Mouse (Mus musculus): Measurements from ENCODE around the gene Usp35. TPM values are rescaled to one million over a fixed set of nuclear protein-coding genes. Genes with fewer than 3 reads are reported as not detected.

The Usp35 gene
- polyA plus RNA-seq, 1 experiment, result 3.6 TPM

- Histone ChIP-seq H3K4me1 (ENCODE audit: control insufficient read depth, insufficient read depth, low read length) (no peaks in the 10 kb centered on the region; the same call in 1 of the 2 replicates), H3K27ac (ENCODE audit: control insufficient read depth, insufficient read depth, low read depth, low read length) (no peak overlapping the region), H3K4me3 (ENCODE audit: control insufficient read depth, low read depth, low read length) (no peak overlapping the region), H3K27me3 (ENCODE audit: control insufficient read depth, insufficient read depth, low read length) (no peaks in the 10 kb centered on the region), H3K36me3 (ENCODE audit: control insufficient read depth, insufficient read depth, low read length) (no peaks in the 10 kb centered on the region)
- TF ChIP-seq CTCF (IDR thresholded peaks at IDR 0.05; ENCODE audit: control insufficient read depth, insufficient read depth, insufficient replicate concordance, low read depth, low read length), result no peak
- no peak for TF ChIP-seq POLR2A (IDR thresholded peaks at IDR 0.05; ENCODE audit: control insufficient read depth, low read depth, low read length)
Observed at GRCm38 (mm10) chr7:97360955-97361354, 29.1 kb upstream of the Usp35 start.

DNA sequence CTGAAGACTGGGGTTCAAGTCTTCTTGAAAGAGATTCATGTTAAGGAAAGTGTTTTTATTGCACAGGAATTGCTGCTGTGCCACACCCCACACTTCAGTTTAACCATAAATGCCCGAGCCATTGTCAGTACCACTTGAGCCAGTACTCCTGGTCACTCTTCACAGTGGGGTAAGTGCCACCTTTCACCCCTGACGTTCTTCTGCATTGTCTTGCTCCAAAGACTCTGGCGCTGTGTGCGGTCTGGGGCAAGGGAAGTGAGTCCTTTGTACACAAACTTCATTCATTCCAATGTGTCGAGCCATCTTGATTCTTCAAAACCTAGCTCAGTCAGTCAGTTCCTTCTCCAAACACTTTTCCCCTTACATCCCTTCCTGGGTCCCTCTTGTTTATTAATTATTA lies 28.3 kb upstream of the Usp35 start:
- H3K36me3 ChIP-seq (ENCODE audit: control insufficient read depth, insufficient read depth, low read length), result no peaks in the 10 kb centered on the region
- H3K27ac ChIP-seq (ENCODE audit: control insufficient read depth, insufficient read depth, low read depth, low read length), result no peak overlapping the region
- H3K27me3 ChIP-seq (ENCODE audit: control insufficient read depth, insufficient read depth, low read length), result no peaks in the 10 kb centered on the region
- no peaks in the 10 kb centered on the region; the same call in 1 of the 2 replicates for H3K4me1 ChIP-seq (ENCODE audit: control insufficient read depth, insufficient read depth, low read length)
- no peak overlapping the region for H3K4me3 ChIP-seq (ENCODE audit: control insufficient read depth, low read depth, low read length)
- TF ChIP-seq POLR2A (IDR thresholded peaks at IDR 0.05; ENCODE audit: control insufficient read depth, low read depth, low read length) (no peak), CTCF (IDR thresholded peaks at IDR 0.05; ENCODE audit: control insufficient read depth, insufficient read depth, insufficient replicate concordance, low read depth, low read length) (no peak)

DNA sequence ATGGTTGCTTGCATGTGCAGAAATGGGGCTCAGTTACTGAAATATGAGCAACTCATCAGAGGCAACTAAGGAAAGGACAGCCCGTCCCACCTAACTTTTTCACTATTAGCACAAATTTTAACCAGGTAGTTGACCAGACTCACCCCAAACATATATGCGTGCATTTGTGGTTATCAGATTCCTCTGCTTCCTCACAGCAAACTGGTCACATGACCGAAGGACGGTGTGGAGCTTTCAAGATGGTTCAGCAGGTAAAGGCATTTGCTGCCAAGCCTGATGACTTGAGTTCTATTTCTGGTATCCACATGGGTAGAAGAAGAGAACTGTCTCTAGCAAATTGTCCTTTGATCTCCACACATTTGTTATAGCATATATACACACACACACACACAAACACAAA lies 26.5 kb upstream of the Usp35 start:
- TF ChIP-seq POLR2A (IDR thresholded peaks at IDR 0.05; ENCODE audit: control insufficient read depth, low read depth, low read length) (no peak), CTCF (IDR thresholded peaks at IDR 0.05; ENCODE audit: control insufficient read depth, insufficient read depth, insufficient replicate concordance, low read depth, low read length) (no peak)
- Histone ChIP-seq H3K4me1 (ENCODE audit: control insufficient read depth, insufficient read depth, low read length) (no peaks in the 10 kb centered on the region; the same call in 1 of the 2 replicates), H3K36me3 (ENCODE audit: control insufficient read depth, insufficient read depth, low read length) (no peaks in the 10 kb centered on the region), H3K27me3 (ENCODE audit: control insufficient read depth, insufficient read depth, low read length) (no peaks in the 10 kb centered on the region), H3K27ac (ENCODE audit: control insufficient read depth, insufficient read depth, low read depth, low read length) (no peak overlapping the region), H3K4me3 (ENCODE audit: control insufficient read depth, low read depth, low read length) (no peak overlapping the region)

GRCm38 (mm10) chr7:97357840-97358239 lies 26.0 kb upstream of the Usp35 start:
- Histone ChIP-seq H3K27me3 (ENCODE audit: control insufficient read depth, insufficient read depth, low read length) (no peaks in the 10 kb centered on the region), H3K27ac (ENCODE audit: control insufficient read depth, insufficient read depth, low read depth, low read length) (no peak overlapping the region), H3K4me3 (ENCODE audit: control insufficient read depth, low read depth, low read length) (no peak overlapping the region), H3K36me3 (ENCODE audit: control insufficient read depth, insufficient read depth, low read length) (no peaks in the 10 kb centered on the region), H3K4me1 (ENCODE audit: control insufficient read depth, insufficient read depth, low read length) (no peaks in the 10 kb centered on the region; the same call in 1 of the 2 replicates)
- TF ChIP-seq POLR2A (IDR thresholded peaks at IDR 0.05; ENCODE audit: control insufficient read depth, low read depth, low read length) (no peak), CTCF (IDR thresholded peaks at IDR 0.05; ENCODE audit: control insufficient read depth, insufficient read depth, insufficient replicate concordance, low read depth, low read length) (no peak)

DNA sequence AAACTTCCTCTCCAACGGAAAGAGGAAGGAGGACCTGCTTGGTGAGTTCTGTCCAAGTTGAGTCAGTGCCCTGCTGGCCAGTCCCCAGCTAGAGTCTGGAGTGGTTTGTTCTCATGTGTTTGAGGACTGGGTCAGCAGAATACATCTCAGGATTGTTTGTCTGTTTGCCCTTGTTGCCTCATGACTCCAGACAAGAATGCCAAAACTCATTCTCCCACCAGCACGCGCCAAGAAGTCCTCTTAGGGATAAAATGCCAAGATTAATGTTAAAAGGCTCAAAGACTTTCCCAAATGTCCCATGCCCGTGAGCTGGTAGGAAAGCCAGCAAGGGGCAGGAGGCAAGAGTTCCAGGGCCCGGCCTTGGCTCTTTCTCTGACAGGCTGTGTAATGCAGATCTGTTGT lies 25.1 kb upstream of the Usp35 start:
- H3K27ac ChIP-seq (ENCODE audit: control insufficient read depth, insufficient read depth, low read depth, low read length), result peak overlapping the region; percentile 26
- H3K4me3 ChIP-seq (ENCODE audit: control insufficient read depth, low read depth, low read length), result no peak overlapping the region
- H3K36me3 ChIP-seq (ENCODE audit: control insufficient read depth, insufficient read depth, low read length), result no peaks in the 10 kb centered on the region
- no peaks in the 10 kb centered on the region for H3K27me3 ChIP-seq (ENCODE audit: control insufficient read depth, insufficient read depth, low read length)
- TF ChIP-seq POLR2A (IDR thresholded peaks at IDR 0.05; ENCODE audit: control insufficient read depth, low read depth, low read length) (no peak), CTCF (IDR thresholded peaks at IDR 0.05; ENCODE audit: control insufficient read depth, insufficient read depth, insufficient replicate concordance, low read depth, low read length) (no peak)
- no peaks in the 10 kb centered on the region; the same call in 1 of the 2 replicates for H3K4me1 ChIP-seq (ENCODE audit: control insufficient read depth, insufficient read depth, low read length)

DNA sequence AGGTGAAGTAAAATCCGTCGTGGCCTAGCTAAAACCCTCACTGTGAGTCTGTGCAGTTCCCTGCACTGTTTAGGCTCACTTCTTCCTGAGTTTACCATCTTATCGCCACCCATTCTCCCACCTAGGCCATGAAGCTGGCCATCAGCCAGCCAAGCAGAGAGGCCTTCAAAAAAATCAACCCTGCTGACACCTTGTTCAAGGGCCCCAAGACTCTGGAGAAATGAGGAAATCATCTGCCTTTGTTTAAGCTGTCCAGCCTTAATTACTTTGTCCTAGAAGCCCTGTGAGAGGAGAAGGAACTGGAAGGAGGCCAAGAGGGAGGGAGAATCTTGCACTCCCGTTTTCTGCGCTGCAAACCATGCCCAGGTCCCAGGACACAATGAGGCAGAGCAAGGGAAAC lies 24.4 kb upstream of the Usp35 start:
- Histone ChIP-seq H3K27me3 (ENCODE audit: control insufficient read depth, insufficient read depth, low read length) (no peaks in the 10 kb centered on the region), H3K4me3 (ENCODE audit: control insufficient read depth, low read depth, low read length) (no peak overlapping the region), H3K27ac (ENCODE audit: control insufficient read depth, insufficient read depth, low read depth, low read length) (peak overlapping the region; percentile 25; the same call in 1 of the 2 replicates), H3K4me1 (ENCODE audit: control insufficient read depth, insufficient read depth, low read length) (no peaks in the 10 kb centered on the region; the same call in 1 of the 2 replicates), H3K36me3 (ENCODE audit: control insufficient read depth, insufficient read depth, low read length) (no peaks in the 10 kb centered on the region)
- TF ChIP-seq POLR2A (IDR thresholded peaks at IDR 0.05; ENCODE audit: control insufficient read depth, low read depth, low read length) (no peak), CTCF (IDR thresholded peaks at IDR 0.05; ENCODE audit: control insufficient read depth, insufficient read depth, insufficient replicate concordance, low read depth, low read length) (no peak)

GRCm38 (mm10) chr7:97355068-97355841 lies 23.4 kb upstream of the Usp35 start:
- TF ChIP-seq POLR2A (IDR thresholded peaks at IDR 0.05; ENCODE audit: control insufficient read depth, low read depth, low read length) (no peak), CTCF (IDR thresholded peaks at IDR 0.05; ENCODE audit: control insufficient read depth, insufficient read depth, insufficient replicate concordance, low read depth, low read length) (no peak)
- no peaks in the 10 kb centered on the region for H3K27me3 ChIP-seq (ENCODE audit: control insufficient read depth, insufficient read depth, low read length)
- peak overlapping the region; percentile 28; the same call in 1 of the 2 replicates for H3K27ac ChIP-seq (ENCODE audit: control insufficient read depth, insufficient read depth, low read depth, low read length)

More at GRCm38 (mm10) chr7:97355068-97355841, 23.4 kb upstream of the Usp35 start:
- Histone ChIP-seq H3K36me3 (ENCODE audit: control insufficient read depth, insufficient read depth, low read length) (no peaks in the 10 kb centered on the region), H3K4me3 (ENCODE audit: control insufficient read depth, low read depth, low read length) (no peak overlapping the region), H3K4me1 (ENCODE audit: control insufficient read depth, insufficient read depth, low read length) (peaks cover 4% of the 10 kb centered on the region)

Data from testis, adult 2 months (tissue).